ENCODE assay signal across 8 mouse cellular contexts in the genomic region with DNA sequence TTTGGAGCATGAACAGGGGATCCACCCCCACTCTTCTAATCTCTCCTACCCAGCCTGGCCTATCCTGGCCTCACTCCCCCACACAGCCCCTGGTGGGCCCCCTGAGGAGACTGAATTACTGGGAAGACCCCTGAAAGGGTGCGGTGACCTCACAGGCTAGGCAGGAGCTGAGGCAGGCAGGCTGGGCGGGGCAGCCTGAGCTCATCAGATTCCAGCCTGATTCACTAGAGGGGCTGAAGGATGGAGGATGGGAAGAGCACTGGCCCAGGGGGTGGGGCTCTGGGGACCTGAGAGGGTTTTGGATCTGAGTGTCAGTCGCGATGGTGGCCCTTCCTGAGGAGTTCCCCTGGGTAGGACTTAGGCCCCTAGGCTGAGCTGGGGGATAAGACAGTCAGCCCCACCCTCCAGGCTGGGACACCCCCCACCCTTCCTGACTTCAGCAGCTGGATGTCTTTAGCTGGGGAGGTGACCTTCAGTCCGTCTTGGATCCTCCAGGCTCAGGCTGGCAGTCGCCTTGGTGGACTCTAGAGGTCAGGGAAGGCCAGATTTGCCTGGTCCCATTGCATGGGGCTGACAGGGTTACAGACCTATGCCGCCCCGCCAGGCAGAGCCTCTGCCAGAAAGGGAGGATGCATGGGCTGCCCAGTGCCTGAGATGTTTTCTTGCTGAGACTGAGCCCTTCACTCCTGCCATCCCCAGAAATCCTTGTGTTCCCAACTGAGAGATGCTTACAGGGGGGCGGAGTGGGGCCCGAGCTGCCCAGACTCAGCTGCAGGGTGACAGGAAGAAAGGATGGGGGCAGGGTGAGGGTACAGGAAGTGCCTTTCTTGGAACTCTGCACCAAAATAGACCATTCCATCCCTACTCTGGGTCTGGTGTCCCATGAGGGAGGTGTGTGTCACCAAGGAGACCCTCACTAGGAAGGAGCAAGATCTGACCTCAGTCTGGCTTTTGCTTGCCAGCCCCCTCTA. TPM values are rescaled to one million over a fixed set of nuclear protein-coding genes. Genes with fewer than 3 reads are reported as not detected.
DNase-seq lines count a peak whose midpoint lies in the region; ATAC-seq and TF ChIP-seq lines count a peak whose summit lies in the region.

No protein-coding gene starts in this region.

- peaks cover 22% of the 10 kb centered on the region for H3K4me1 ChIP-seq in embryonic facial prominence, embryonic 11.5 days (ENCODE audit: control insufficient read depth, insufficient read depth, low read length)
- H3K4me1 ChIP-seq in intestine, embryonic 14.5 days (replicated peaks; ENCODE audit: control insufficient read depth, insufficient read depth, low read length): peaks cover 42% of the 10 kb centered on the region
- H3K4me1 ChIP-seq in midbrain, embryonic 14.5 days (ENCODE audit: control insufficient read depth, insufficient read depth, low read length): 0 out of 2 replicates have a peak, but pooled peaks cover 8% of the 10 kb centered on the region

- peak overlapping the region; percentile 15; the same call in 1 of the 2 replicates for H3K9ac ChIP-seq in embryonic facial prominence, embryonic 11.5 days (replicated peaks; ENCODE audit: low read length)
- H3K9ac ChIP-seq in intestine, embryonic 14.5 days (ENCODE audit: low read length): no peak overlapping the region
- 0 out of 2 replicates have a peak overlapping the region, but pooled peaks have one; percentile 16 for H3K9ac ChIP-seq in midbrain, embryonic 14.5 days (replicated peaks; ENCODE audit: low read length)

- no peaks in the 10 kb centered on the region for H3K27me3 ChIP-seq in embryonic facial prominence, embryonic 11.5 days (ENCODE audit: control insufficient read depth, insufficient read depth, low read length)
- no peaks in the 10 kb centered on the region for H3K27me3 ChIP-seq in intestine, embryonic 14.5 days (replicated peaks; ENCODE audit: control insufficient read depth, insufficient read depth, low read length)
- no peaks in the 10 kb centered on the region for H3K27me3 ChIP-seq in midbrain, embryonic 14.5 days (ENCODE audit: control insufficient read depth, insufficient read depth, low read length)

- WGBS in embryonic facial prominence, embryonic 11.5 days: 12% methylated on average over 10 of the region's 10 CpGs
- 11% methylated on average over 10 of the region's 10 CpGs for WGBS in intestine, embryonic 14.5 days
- 12% methylated on average over 10 of the region's 10 CpGs for WGBS in midbrain, embryonic 14.5 days

- peak overlapping the region; percentile 72 for H3K27ac ChIP-seq in layer of hippocampus, adult 2 months
- peak overlapping the region; percentile 39; the same call in 1 of the 2 replicates for H3K27ac ChIP-seq in embryonic facial prominence, embryonic 11.5 days (replicated peaks; ENCODE audit: low read depth, low read length)
- H3K27ac ChIP-seq in intestine, embryonic 14.5 days (ENCODE audit: low read depth): peak overlapping the region; percentile 69
- no peak overlapping the region for H3K27ac ChIP-seq in midbrain, embryonic 14.5 days (replicated peaks; ENCODE audit: low read depth, low read length)

- no peak for DNase-seq in layer of hippocampus, adult 2 months (ENCODE audit: low spot score in 2 of 2)
- DNase-seq in layer of hippocampus, adult 18-20 months (ENCODE audit: low spot score in 2 of 2): no peak
- DNase-seq in embryonic facial prominence, embryonic 11.5 days (ENCODE audit: low spot score): peak; percentile 49
- no peak for DNase-seq in intestine, embryonic 14.5 days (ENCODE audit: low spot score)
- DNase-seq in midbrain, embryonic 14.5 days: no peak
- DNase-seq in spleen, postnatal 14 days (ENCODE audit: low spot score in 2 of 2): no peak
- DNase-seq in frontal cortex, postnatal 10 days (ENCODE audit: low spot score in 2 of 2): no peak
- no peak for DNase-seq in adrenal gland, postnatal 36 days

- no peaks in the 10 kb centered on the region for H3K9me3 ChIP-seq in embryonic facial prominence, embryonic 11.5 days (replicated peaks; ENCODE audit: control insufficient read depth, low read length)
- no peaks in the 10 kb centered on the region for H3K9me3 ChIP-seq in intestine, embryonic 14.5 days (ENCODE audit: control insufficient read depth, low read length)
- H3K9me3 ChIP-seq in midbrain, embryonic 14.5 days (ENCODE audit: control insufficient read depth, low read length): no peaks in the 10 kb centered on the region

- no peak overlapping the region for H3K4me2 ChIP-seq in embryonic facial prominence, embryonic 11.5 days (ENCODE audit: low read depth, low read length)
- peak overlapping the region; percentile 7 for H3K4me2 ChIP-seq in intestine, embryonic 14.5 days (ENCODE audit: low read length)
- H3K4me2 ChIP-seq in midbrain, embryonic 14.5 days (ENCODE audit: low read length): no peak overlapping the region

- H3K4me3 ChIP-seq in layer of hippocampus, adult 2 months: no peak overlapping the region
- no peak overlapping the region for H3K4me3 ChIP-seq in embryonic facial prominence, embryonic 11.5 days (ENCODE audit: low read depth, low read length)
- no peak overlapping the region for H3K4me3 ChIP-seq in intestine, embryonic 14.5 days (ENCODE audit: low read depth, low read length)
- no peak overlapping the region for H3K4me3 ChIP-seq in midbrain, embryonic 14.5 days (replicated peaks; ENCODE audit: low read depth, low read length)

- no peaks in the 10 kb centered on the region for H3K36me3 ChIP-seq in embryonic facial prominence, embryonic 11.5 days (replicated peaks; ENCODE audit: control insufficient read depth, insufficient read depth, low read depth, low read length)
- no peaks in the 10 kb centered on the region for H3K36me3 ChIP-seq in intestine, embryonic 14.5 days (ENCODE audit: control insufficient read depth, insufficient read depth, low read length)
- H3K36me3 ChIP-seq in midbrain, embryonic 14.5 days (ENCODE audit: control insufficient read depth, insufficient read depth, low read length): no peaks in the 10 kb centered on the region

- peak; percentile 14 for ATAC-seq in embryonic facial prominence, embryonic 11.5 days (replicated peaks; ENCODE audit: insufficient number of reproducible peaks, low FRiP score, low TSS enrichment, low read depth)
- peak; percentile 17; the same call in 1 of the 2 replicates for ATAC-seq in intestine, embryonic 14.5 days (replicated peaks; ENCODE audit: low FRiP score, low TSS enrichment, low read depth)
- ATAC-seq in midbrain, embryonic 14.5 days (ENCODE audit: low FRiP score, low TSS enrichment): no peak

- TF ChIP-seq CTCF in layer of hippocampus, adult 2 months (conservative IDR thresholded peaks at IDR 0.05): no peak

RNA-seq across cellular contexts. Expression of a gene that starts 8.8 kb away (rescaled TPM):
- total RNA-seq in layer of hippocampus, adult 2 months (2021): 1 to 10 TPM; 3.2 to 3.9 TPM
- total RNA-seq in layer of hippocampus, adult 18-20 months (2021): 1 to 10 TPM; 1.7 to 1.8 TPM
- polyA plus RNA-seq in embryonic facial prominence, embryonic 11.5 days (2014; fragmentation: Nextera tagmentation; extraction: Ambion mirVana): 43.1 and 48.4 TPM in 2 replicates
- polyA plus RNA-seq in intestine, embryonic 14.5 days (2014; fragmentation: Nextera tagmentation; extraction: Ambion mirVana): 69.8 and 70.2 TPM in 2 replicates
- polyA plus RNA-seq in midbrain, embryonic 14.5 days (2014; fragmentation: Nextera tagmentation; extraction: Ambion mirVana): 6.2 and 20.4 TPM in 2 replicates
- 10 to 100 TPM; 13.7 to 21.2 TPM for total RNA-seq in adrenal gland, postnatal 36 days (2021)

RNA-seq across cellular contexts. Expression of a gene that starts 8.8 kb away (rescaled TPM):
- 100 to 1,000 TPM; 117 to 119 TPM for total RNA-seq in layer of hippocampus, adult 2 months (2021)
- 100 to 1,000 TPM; 106 to 107 TPM for total RNA-seq in layer of hippocampus, adult 18-20 months (2021)
- polyA plus RNA-seq in embryonic facial prominence, embryonic 11.5 days (2014; fragmentation: Nextera tagmentation; extraction: Ambion mirVana): 0.99 and 1.2 TPM in 2 replicates
- polyA plus RNA-seq in intestine, embryonic 14.5 days (2014; fragmentation: Nextera tagmentation; extraction: Ambion mirVana): 2.6 and 3.8 TPM in 2 replicates
- polyA plus RNA-seq in midbrain, embryonic 14.5 days (2014; fragmentation: Nextera tagmentation; extraction: Ambion mirVana): 0.58 and 1.6 TPM in 2 replicates
- 1 to 10 TPM; 3.5 to 3.6 TPM for total RNA-seq in adrenal gland, postnatal 36 days (2021)

RNA-seq across cellular contexts. Expression of a gene that starts 17.9 kb away (rescaled TPM):
- 10 to 100 TPM; 21.4 to 25.3 TPM for total RNA-seq in layer of hippocampus, adult 2 months (2021)
- 10 to 100 TPM; 22.4 to 23.2 TPM for total RNA-seq in layer of hippocampus, adult 18-20 months (2021)
- polyA plus RNA-seq in embryonic facial prominence, embryonic 11.5 days (2014; fragmentation: Nextera tagmentation; extraction: Ambion mirVana): 47.5 and 47.9 TPM in 2 replicates
- polyA plus RNA-seq in intestine, embryonic 14.5 days (2014; fragmentation: Nextera tagmentation; extraction: Ambion mirVana): 49.6 and 50.8 TPM in 2 replicates
- 32.0 and 39.0 TPM in 2 replicates for polyA plus RNA-seq in midbrain, embryonic 14.5 days (2014; fragmentation: Nextera tagmentation; extraction: Ambion mirVana)
- total RNA-seq in adrenal gland, postnatal 36 days (2021): 10 to 100 TPM; 26.7 to 29.9 TPM

RNA-seq across cellular contexts. Expression of a gene that starts 20.4 kb away (rescaled TPM):
- 1 to 10 TPM; 4.1 to 7.6 TPM for total RNA-seq in layer of hippocampus, adult 2 months (2021)
- 1 to 10 TPM; 6.2 to 6.7 TPM for total RNA-seq in layer of hippocampus, adult 18-20 months (2021)
- polyA plus RNA-seq in embryonic facial prominence, embryonic 11.5 days (2014; fragmentation: Nextera tagmentation; extraction: Ambion mirVana): 0.96 and 1.6 TPM in 2 replicates
- polyA plus RNA-seq in intestine, embryonic 14.5 days (2014; fragmentation: Nextera tagmentation; extraction: Ambion mirVana): 1.1 and 1.6 TPM in 2 replicates
- 1.5 and 1.6 TPM in 2 replicates for polyA plus RNA-seq in midbrain, embryonic 14.5 days (2014; fragmentation: Nextera tagmentation; extraction: Ambion mirVana)
- total RNA-seq in adrenal gland, postnatal 36 days (2021): 1 to 10 TPM in 1 of 2 experiments, under 1 TPM in 1; 0.99 to 2.3 TPM

RNA-seq across cellular contexts. Expression of a gene that starts 20.5 kb away (rescaled TPM):
- 100 to 1,000 TPM; 112 to 130 TPM for total RNA-seq in layer of hippocampus, adult 2 months (2021)
- 100 to 1,000 TPM; 114 to 120 TPM for total RNA-seq in layer of hippocampus, adult 18-20 months (2021)
- 38.5 and 40.8 TPM in 2 replicates for polyA plus RNA-seq in embryonic facial prominence, embryonic 11.5 days (2014; fragmentation: Nextera tagmentation; extraction: Ambion mirVana)
- polyA plus RNA-seq in intestine, embryonic 14.5 days (2014; fragmentation: Nextera tagmentation; extraction: Ambion mirVana): 39.1 and 45.2 TPM in 2 replicates
- polyA plus RNA-seq in midbrain, embryonic 14.5 days (2014; fragmentation: Nextera tagmentation; extraction: Ambion mirVana): 69.7 and 77.4 TPM in 2 replicates
- total RNA-seq in adrenal gland, postnatal 36 days (2021): 10 to 100 TPM; 27.8 to 43.5 TPM

Comparison
In these comparisons a context has a peak if more than half of its experiments do, and no peak if none do; other contexts are left out.
1. RNA of a gene that starts 8.8 kb away (total RNA-seq): 117 to 119 TPM in layer of hippocampus, adult 2 months and 106 to 107 TPM in layer of hippocampus, adult 18-20 months; 3.5 to 3.6 TPM in adrenal gland, postnatal 36 days; every median in the first group is over 10 times any median in the second.